Mouse (Mus musculus) liver, adult 2 months (tissue): ENCODE results near the gene Trim65. TPM values are rescaled to one million over a fixed set of nuclear protein-coding genes. Genes with fewer than 3 reads are reported as not detected.

Experiments used
- DNase-seq: peaks from one replicate; pipeline ENCODE4 v3.0.0-alpha.2; 2011; ENCODE audit warnings: low read depth, low spot score; ENCODE audit errors: extremely low read depth
- H3K27ac ChIP-seq: fragments of 200-500 bp; replicated peaks from 2 replicates; pipeline ENCODE4 v1.5.1; 2012; ENCODE audit warnings: low read depth, mild to moderate bottlenecking, control low read depth, inconsistent platforms, low read length; ENCODE audit not compliant: insufficient read depth
- H3K27me3 ChIP-seq: fragments of 200-500 bp; 2 replicates; pipeline ENCODE4 v1.6.1; 2012; ENCODE audit warnings: mild to moderate bottlenecking, moderate library complexity, low read length, inconsistent platforms; ENCODE audit not compliant: control insufficient read depth, insufficient read depth
- H3K36me3 ChIP-seq: fragments of 200-500 bp; 2 replicates; pipeline ENCODE4 v1.6.1; 2012; ENCODE audit warnings: low read length, inconsistent platforms; ENCODE audit not compliant: control insufficient read depth, insufficient read depth
- H3K4me1 ChIP-seq: fragments of 200-500 bp; 2 replicates; pipeline ENCODE4 v1.6.1; 2011; ENCODE audit warnings: low read length; ENCODE audit not compliant: control insufficient read depth, insufficient read depth
- H3K4me3 ChIP-seq: fragments of 200-500 bp; 2 replicates; pipeline ENCODE4 v1.5.1; 2011; ENCODE audit warnings: low read depth, mild to moderate bottlenecking, control low read depth, low read length, moderate library complexity; ENCODE audit not compliant: insufficient read depth
- H3K79me2 ChIP-seq: fragments of 200-500 bp; 2 replicates; pipeline ENCODE4 v1.6.1; 2012; ENCODE audit warnings: inconsistent platforms, mild to moderate bottlenecking, low read length, moderate library complexity; ENCODE audit not compliant: control insufficient read depth, insufficient read depth
- H3K9ac ChIP-seq: fragments of 200-500 bp; 2 replicates; pipeline ENCODE4 v1.6.1; 2012; ENCODE audit warnings: low read depth, mild to moderate bottlenecking, control low read depth, inconsistent platforms, low read length
- CTCF ChIP-seq: fragments of 200-500 bp; IDR thresholded peaks from 2 replicates; pipeline ENCODE4 v1.5.1; 2011; ENCODE audit warnings: low read depth, low read length, control low read depth
- POLR2A ChIP-seq: fragments of 200-500 bp; IDR thresholded peaks from 2 replicates; pipeline ENCODE4 v1.6.1; 2011; ENCODE audit warnings: low read length, control low read depth; ENCODE audit not compliant: insufficient read depth; ENCODE audit errors: extremely low read depth
- WGBS: fragments of 180-500 bp; shearing (Covaris S2); methylation state at CpG from one replicate; pipeline ENCODE4 v1.1.7; 2018; 5-methylcytosine and 5-hydroxymethylcytosine counted together
- polyA plus RNA-seq: library from polyadenylated mRNA; depleted of rRNA; stranded (reverse); fragments of >200 nt; gene quantifications from 2 replicates; pipeline ENCODE4 v1.2.3, GENCODE M21; 2012
- total RNA-seq: library from RNA; depleted of rRNA; stranded (reverse); fragments of >200 nt; gene quantifications from 2 replicates; pipeline ENCODE4 v1.2.3, GENCODE M21; 2014

The Trim65 gene
- total and polyA plus RNA-seq, 2 experiments = 3.9 to 8.3 TPM

DNA sequence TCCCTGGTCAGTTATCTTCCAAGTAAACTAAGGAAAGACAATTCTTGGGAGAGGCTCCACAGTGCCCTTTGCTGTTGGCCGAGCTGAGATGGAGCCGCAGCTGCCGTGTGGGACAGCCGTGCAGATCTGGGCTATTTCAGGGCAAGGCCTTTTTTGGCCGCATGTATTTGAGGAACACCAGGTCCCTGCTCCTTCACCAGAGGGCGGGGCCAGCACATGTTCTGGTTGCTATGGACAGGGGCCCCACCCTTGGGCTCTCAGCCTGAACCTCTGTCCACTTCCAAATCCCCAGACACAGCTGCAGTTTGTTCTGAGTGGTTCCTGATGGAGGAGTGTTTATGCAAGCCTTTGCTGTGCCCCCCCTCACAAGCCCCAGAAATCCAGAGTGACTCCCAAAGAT lies 30.5 kb downstream of the Trim65 start:
- Histone ChIP-seq H3K36me3 (no peaks in the 10 kb centered on the region), H3K27me3 (no peaks in the 10 kb centered on the region), H3K4me1 (peaks cover 36% of the 10 kb centered on the region), H3K79me2 (no peaks in the 10 kb centered on the region; the same call in 1 of the 2 replicates), H3K4me3 (peak overlapping the region; percentile 54), H3K27ac (peak overlapping the region; percentile 85), H3K9ac (peak overlapping the region; percentile 77)
- 17% methylated on average over 6 of the region's 6 CpGs for WGBS
- TF ChIP-seq CTCF (no peak), POLR2A (peak; percentile 72)
- peak; percentile 91 for DNase-seq

DNA sequence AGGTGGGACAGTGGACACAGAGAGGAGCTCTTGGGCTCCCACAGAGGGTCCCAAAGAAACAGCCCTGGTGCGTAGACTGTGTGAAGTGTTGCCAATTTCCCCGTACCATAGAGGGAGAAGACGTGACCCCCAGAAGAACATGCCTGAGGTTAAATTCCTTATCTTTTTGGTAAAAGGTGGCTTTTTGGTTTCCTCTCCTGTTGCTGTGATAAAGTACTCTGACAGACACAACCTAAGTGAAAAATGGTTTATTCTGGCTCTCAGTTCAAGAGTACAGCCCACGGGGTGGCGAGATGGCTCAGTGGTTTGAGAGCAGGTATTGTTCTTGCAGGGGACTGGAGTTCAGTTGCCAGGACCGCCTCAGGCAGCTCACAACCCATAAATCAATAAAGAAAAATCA lies 31.5 kb downstream of the Trim65 start:
- TF ChIP-seq CTCF = no peak
- TF ChIP-seq POLR2A = no peak
- Histone ChIP-seq H3K36me3 (no peaks in the 10 kb centered on the region), H3K27me3 (no peaks in the 10 kb centered on the region), H3K9ac (peak overlapping the region; percentile 65), H3K79me2 (no peaks in the 10 kb centered on the region; the same call in 1 of the 2 replicates), H3K4me3 (peak overlapping the region; percentile 54), H3K27ac (peak overlapping the region; percentile 85), H3K4me1 (peaks cover 41% of the 10 kb centered on the region)
- no peak for DNase-seq
- 33% methylated on average over 6 of the region's 6 CpGs for WGBS

DNA sequence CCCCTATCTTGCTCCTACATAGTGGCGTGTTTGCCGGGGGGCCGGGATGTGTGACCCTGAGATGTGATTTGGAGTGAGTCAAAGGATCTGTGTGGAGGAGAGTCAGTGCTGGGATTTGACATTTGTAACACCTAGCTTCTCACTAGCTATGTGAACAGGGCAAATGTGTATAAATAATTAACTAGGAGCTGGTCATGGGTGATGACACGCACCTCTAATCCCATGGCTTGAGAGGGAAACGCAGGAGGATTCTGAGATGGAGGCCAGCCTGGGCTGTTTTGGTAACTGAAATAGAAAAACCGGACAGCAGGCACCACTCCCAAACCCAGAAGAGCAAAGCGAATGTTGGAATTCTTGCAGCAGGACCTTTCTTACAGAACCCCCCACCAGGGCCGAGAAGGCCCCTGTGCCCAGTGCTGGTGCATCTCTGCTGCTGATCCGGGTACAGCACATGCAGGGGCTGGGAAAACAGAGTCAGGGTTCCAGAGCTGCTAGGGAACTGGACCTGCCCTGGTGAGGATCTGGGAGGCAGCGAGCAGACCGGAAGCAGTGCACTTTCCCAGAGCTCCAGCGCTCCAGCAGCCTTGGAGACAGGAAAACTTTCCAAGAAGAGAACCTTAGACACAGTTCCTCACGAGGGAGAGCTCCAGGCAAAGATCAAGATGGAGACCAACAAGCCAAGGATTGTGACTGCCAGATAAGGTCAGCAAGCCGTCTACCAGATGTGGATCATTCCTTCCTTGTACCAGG lies 32.0 kb downstream of the Trim65 start:
- no peaks in the 10 kb centered on the region for H3K36me3 ChIP-seq
- peak overlapping the region; percentile 54 for H3K4me3 ChIP-seq
- peak overlapping the region; percentile 65 for H3K9ac ChIP-seq
- TF ChIP-seq CTCF (no peak), POLR2A (no peak)
- H3K27me3 ChIP-seq = no peaks in the 10 kb centered on the region
- peak overlapping the region; percentile 85 for H3K27ac ChIP-seq
- WGBS = 12% methylated on average over 14 of the region's 14 CpGs
- peaks cover 38% of the 10 kb centered on the region for H3K4me1 ChIP-seq
- DNase-seq = peak; percentile 89
- H3K79me2 ChIP-seq = no peaks in the 10 kb centered on the region; the same call in 1 of the 2 replicates

DNA sequence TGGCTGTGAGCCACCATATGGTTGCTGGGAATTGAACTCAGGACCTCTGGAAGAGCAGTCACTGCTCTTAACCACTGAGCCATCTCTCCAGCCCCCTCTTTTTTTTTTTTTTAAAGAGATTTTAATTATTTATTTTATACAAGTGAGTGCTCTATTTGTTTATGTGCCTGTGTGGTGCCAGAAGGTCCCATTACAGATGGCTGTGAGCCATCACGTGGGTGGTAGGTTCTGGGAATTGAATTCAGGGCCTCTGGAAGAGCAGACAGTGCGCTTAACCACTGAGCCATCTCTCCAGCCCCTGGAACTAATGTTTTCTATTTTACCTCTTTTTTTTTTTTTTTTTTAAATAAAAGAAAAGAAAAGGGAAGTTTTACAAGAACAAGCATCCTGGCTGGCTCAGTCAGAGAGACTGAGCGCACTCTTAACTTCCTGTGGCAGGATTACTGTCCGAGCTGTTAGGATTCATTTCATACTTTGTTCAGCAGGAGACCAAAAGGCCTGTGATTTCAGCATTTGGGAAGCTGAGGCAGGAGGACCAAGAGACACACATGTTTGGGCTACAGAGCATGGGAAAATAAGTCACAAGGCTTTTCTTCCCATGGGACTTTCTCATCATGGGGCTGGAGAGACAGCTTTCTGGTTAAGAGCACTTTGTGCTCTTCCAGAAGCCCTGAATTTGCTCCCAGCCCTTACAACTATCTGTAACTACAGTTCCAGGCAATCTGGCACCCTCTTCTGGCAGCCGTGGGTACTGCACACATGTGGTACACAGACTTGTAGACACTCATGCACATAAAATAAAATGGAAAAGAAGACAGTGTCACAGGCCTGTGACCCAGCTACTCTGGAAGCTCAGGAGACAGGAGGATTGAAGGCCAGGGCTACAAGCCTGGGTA lies 34.5 kb downstream of the Trim65 start:
- Histone ChIP-seq H3K79me2 (no peaks in the 10 kb centered on the region; the same call in 1 of the 2 replicates), H3K27me3 (no peaks in the 10 kb centered on the region), H3K4me3 (no peak overlapping the region), H3K4me1 (peaks cover 29% of the 10 kb centered on the region), H3K27ac (peak overlapping the region; percentile 42; the same call in 1 of the 2 replicates), H3K36me3 (no peaks in the 10 kb centered on the region), H3K9ac (no peak overlapping the region)
- no peak for TF ChIP-seq POLR2A
- TF ChIP-seq CTCF = peak; percentile 59; the same call in 1 of the 2 replicates
- DNase-seq = no peak
- WGBS = 55% methylated on average over 5 of the region's 5 CpGs

DNA sequence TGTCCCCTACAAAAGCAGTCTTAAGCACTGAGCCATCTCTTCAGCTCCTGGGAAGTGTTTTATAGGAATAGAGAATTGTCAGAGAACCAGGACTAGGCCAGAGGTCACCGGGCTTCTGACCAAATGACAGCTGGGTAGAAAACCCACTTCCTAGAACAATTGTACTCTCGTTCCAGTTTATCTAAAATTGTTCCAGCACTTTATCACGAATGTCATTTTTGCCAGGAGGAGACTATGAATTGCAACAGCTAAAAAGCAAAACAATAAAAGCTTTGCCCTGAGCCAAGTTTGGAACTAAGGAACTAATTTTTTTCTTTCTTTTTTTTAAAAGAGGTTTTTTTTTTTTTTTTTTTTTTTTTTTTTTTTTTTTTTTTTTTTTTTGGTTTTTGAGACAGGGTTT lies 35.4 kb downstream of the Trim65 start:
- Histone ChIP-seq H3K36me3 (no peaks in the 10 kb centered on the region), H3K4me1 (peaks cover 21% of the 10 kb centered on the region), H3K79me2 (no peaks in the 10 kb centered on the region), H3K4me3 (no peak overlapping the region), H3K9ac (no peak overlapping the region), H3K27ac (peak overlapping the region; percentile 89), H3K27me3 (no peaks in the 10 kb centered on the region)
- TF ChIP-seq CTCF (no peak), POLR2A (no peak)
- WGBS = 1% methylated on average over 3 of the region's 3 CpGs
- peak; percentile 90 for DNase-seq
